Mouse (Mus musculus): Measurements from ENCODE around the gene Plekhh2. TPM values are rescaled to one million over a fixed set of nuclear protein-coding genes. Genes with fewer than 3 reads are reported as not detected.

The Plekhh2 gene
- polyA plus RNA-seq, 1 experiment from 2014 or later = 2.6 TPM

DNA sequence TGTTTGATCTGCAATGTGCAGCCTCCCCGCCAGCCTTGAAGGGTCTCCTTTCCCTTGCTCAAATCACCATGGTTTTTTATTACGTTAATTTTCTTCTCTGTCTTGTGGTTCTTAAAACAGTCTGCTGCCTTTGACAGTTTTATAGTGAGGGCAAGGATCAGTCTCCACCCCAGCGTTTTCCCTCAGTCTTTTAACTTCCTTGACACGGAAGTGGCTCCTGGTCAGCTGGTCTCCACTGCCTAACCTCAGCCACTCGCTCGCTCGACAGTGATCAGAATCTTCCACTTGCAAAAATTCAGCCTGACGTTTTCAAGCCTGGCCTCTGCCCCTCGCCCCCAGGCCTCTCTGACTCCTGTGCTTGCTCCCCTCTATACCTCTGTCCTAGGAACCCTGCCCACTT is 154.0 kb downstream of the Plekhh2 start:
- Histone ChIP-seq H3K4me2 (no peak overlapping the region), H3K4me3 (no peak overlapping the region), H3K4me1 (peaks cover 19% of the 10 kb centered on the region), H3K27me3 (replicated peaks) (no peaks in the 10 kb centered on the region), H3K36me3 (no peaks in the 10 kb centered on the region), H3K27ac (replicated peaks) (no peak overlapping the region), H3K9me3 (no peaks in the 10 kb centered on the region), H3K9ac (no peak overlapping the region)
- whole genome bisulfite sequencing = 37% methylated on average over 9 of the region's 9 CpGs
- no peak for ATAC-seq (ENCODE audit: extremely low read depth, insufficient number of reproducible peaks, low FRiP score, low TSS enrichment)

DNA sequence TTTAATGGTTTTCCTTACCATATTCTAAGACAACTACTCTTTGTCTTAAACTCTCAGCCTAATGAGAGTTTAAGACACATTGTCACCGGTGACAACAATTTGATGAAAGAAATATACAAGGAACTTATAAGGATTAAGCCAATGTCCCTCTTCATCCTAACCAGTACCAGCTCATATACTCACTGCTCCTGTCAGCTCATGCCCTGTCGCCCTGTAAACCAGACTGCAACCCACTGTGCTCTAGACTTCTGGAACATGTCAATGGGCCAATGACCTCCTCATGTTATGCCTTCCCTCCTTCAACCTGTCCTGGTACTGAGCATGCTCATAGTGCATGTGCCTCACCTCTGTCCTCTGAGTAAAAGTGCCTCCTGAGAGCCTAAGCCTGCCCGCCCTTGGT is 156.2 kb downstream of the Plekhh2 start:
- Histone ChIP-seq H3K27me3 (replicated peaks) (no peaks in the 10 kb centered on the region), H3K36me3 (no peaks in the 10 kb centered on the region), H3K27ac (replicated peaks) (no peak overlapping the region), H3K4me1 (peaks cover 13% of the 10 kb centered on the region), H3K4me3 (no peak overlapping the region), H3K9me3 (no peaks in the 10 kb centered on the region), H3K4me2 (no peak overlapping the region), H3K9ac (no peak overlapping the region)
- WGBS = 80% methylated on average over 3 of the region's 3 CpGs
- no peak for ATAC-seq (ENCODE audit: extremely low read depth, insufficient number of reproducible peaks, low FRiP score, low TSS enrichment)

Other genes starting within 250 kb of the Plekhh2 start
- 4.6 and 5.6 TPM in 2 replicates for gene Thada, start 45.7 kb upstream of the Plekhh2 start, polyA plus RNA-seq (2015; fragmentation: Nextera tagmentation; extraction: Ambion mirVana)
- gene Dync2li1, start 114.6 kb downstream of the Plekhh2 start, polyA plus RNA-seq (2015; fragmentation: Nextera tagmentation; extraction: Ambion mirVana) = 11.9 and 12.2 TPM in 2 replicates
- gene Abcg8, start 164.4 kb downstream of the Plekhh2 start, polyA plus RNA-seq (2015; fragmentation: Nextera tagmentation; extraction: Ambion mirVana) = 0.10 TPM in 1 of 2 replicates, not detected in the other
- 0.31 and 0.47 TPM in 2 replicates for gene Abcg5, start 171.1 kb downstream of the Plekhh2 start, polyA plus RNA-seq (2015; fragmentation: Nextera tagmentation; extraction: Ambion mirVana)

All from heart, embryonic 13.5 days (tissue).